Mouse (Mus musculus): ENCODE data around the gene 9930111J21Rik1.
"Not testable (repeated sequence)": the region's sequence is repeated elsewhere in the genome, so short reads cannot be mapped to it uniquely, and the experiment has no call there.

DNA sequence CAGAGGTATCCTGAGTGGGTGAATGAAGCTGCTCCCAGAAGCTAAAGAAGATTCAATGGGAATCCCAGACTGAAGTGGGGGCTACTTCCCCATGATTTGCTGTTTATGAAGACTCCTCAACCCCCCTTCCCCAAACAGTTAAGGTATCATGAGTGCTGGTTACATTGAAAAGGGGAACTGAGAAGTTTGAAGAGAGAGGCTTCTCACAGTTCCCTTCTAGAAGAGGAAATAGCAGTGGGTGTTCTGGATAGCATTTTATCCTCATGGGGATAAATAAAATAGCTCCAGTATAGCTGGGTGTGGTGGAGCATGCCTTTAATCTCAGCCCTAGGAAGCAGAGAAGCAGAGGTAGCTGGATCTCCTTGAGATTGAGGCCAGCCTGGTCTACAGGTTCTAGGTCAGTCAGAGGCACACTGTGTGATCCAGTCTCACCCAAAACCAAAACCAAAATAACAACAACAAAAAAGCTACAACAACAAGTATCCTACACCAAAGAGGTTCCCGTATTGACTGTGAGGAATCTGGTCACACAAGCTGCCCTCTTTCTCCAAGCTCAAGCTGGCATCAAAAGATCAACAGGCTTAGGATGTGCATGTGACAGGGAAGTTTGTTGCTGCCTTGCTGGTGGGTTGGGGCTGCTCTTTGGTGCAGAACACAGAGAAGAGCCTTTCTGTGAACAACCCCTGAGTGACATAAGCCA, 808 bp downstream of the 9930111J21Rik1 start, which contains the start of gene Olfr56:
- not testable (repeated sequence) for TF ChIP-seq CTCF (IDR thresholded peaks at IDR 0.05; ENCODE audit: borderline replicate concordance, extremely low read depth, insufficient read depth, insufficient read length); POLR2A (IDR thresholded peaks at IDR 0.05; ENCODE audit: borderline replicate concordance, extremely low read depth, insufficient read depth, insufficient read length, poor library complexity, severe bottlenecking)

Data from brain, embryonic 14.5 days (tissue).